Mouse (Mus musculus) ES-Bruce4 (cell line): ENCODE measurements around the gene Gapdh. TPM values are rescaled to one million over a fixed set of nuclear protein-coding genes. Genes with fewer than 3 reads are reported as not detected.

Experiments
- H3K27ac ChIP-seq: 2 replicates; pipeline ENCODE4 v1.5.1; 2012; ENCODE audit warnings: low read length, inconsistent platforms; ENCODE audit not compliant: insufficient read depth
- H3K27me3 ChIP-seq: 2 replicates; pipeline ENCODE4 v1.6.1; 2012; ENCODE audit warnings: mild to moderate bottlenecking, low read length, inconsistent platforms; ENCODE audit not compliant: control insufficient read depth, poor library complexity, insufficient read depth, severe bottlenecking
- H3K36me3 ChIP-seq: 2 replicates; pipeline ENCODE4 v1.6.1; 2012; ENCODE audit warnings: inconsistent platforms, mild to moderate bottlenecking, low read length, moderate library complexity; ENCODE audit not compliant: control insufficient read depth, poor library complexity, insufficient read depth, severe bottlenecking
- H3K4me1 ChIP-seq: one replicate; pipeline ENCODE4 v1.8.1; 2011; ENCODE audit warnings: low read length; ENCODE audit not compliant: control insufficient read depth, insufficient read depth
- H3K4me3 ChIP-seq: 2 replicates; pipeline ENCODE4 v1.5.1; 2011; ENCODE audit warnings: low read depth, mild to moderate bottlenecking, low read length
- H3K9ac ChIP-seq: 2 replicates; pipeline ENCODE4 v1.6.1; 2012; ENCODE audit warnings: low read depth, mild to moderate bottlenecking, inconsistent platforms; ENCODE audit not compliant: poor library complexity, severe bottlenecking
- H3K9me3 ChIP-seq: replicated peaks from 2 replicates; pipeline ENCODE4 v1.6.1; 2012; ENCODE audit warnings: mild to moderate bottlenecking, low read length, inconsistent platforms; ENCODE audit not compliant: control insufficient read depth, poor library complexity, insufficient read depth, severe bottlenecking
- CTCF ChIP-seq: IDR thresholded peaks from one replicate; pipeline ENCODE4 v1.8.1; 2011; ENCODE audit warnings: low read depth, low read length
- EP300 ChIP-seq: IDR thresholded peaks from 2 replicates; pipeline ENCODE4 v1.6.1; 2011; ENCODE audit warnings: low read depth, low read length; ENCODE audit not compliant: insufficient read depth
- POLR2A ChIP-seq: IDR thresholded peaks from one replicate; pipeline ENCODE4 v1.8.1; 2011; ENCODE audit warnings: low read length; ENCODE audit not compliant: insufficient read depth
- polyA plus RNA-seq: library from polyadenylated mRNA; stranded (reverse); fragments of >200 nt; gene quantifications from 2 replicates; pipeline ENCODE4 v1.2.4, GENCODE M21; 2011; ENCODE audit warnings: low read depth; ENCODE audit not compliant: missing spikeins, insufficient read depth, insufficient read length

Gapdh gene
- polyA plus RNA-seq, 1 experiment: 933 TPM

DNA sequence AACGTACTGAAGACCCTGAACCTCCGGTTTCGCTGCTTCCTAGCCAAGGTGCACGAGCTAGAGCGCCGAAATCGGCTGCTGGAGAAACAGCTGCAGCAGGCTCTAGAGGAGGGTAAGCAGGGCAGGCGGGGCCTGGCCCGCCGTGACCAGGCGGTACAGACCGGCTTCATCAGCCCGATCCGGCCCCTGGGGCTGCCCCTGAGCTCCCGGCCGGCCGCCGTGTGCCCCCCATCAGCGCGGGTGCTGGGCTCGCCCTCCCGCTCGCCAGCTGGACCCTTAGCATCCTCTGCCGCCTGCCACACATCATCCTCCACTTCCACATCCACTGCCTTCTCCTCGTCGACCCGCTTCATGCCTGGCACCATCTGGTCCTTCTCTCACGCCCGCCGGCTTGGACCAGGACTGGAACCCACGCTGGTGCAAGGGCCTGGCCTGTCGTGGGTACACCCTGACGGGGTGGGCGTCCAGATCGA lies 20.8 kb downstream of the Gapdh start:
- no peaks in the 10 kb centered on the region for H3K27me3 ChIP-seq
- peak overlapping the region; percentile 59 for H3K4me3 ChIP-seq
- peaks cover 3% of the 10 kb centered on the region for H3K4me1 ChIP-seq
- peaks cover 24% of the 10 kb centered on the region for H3K36me3 ChIP-seq
- H3K9me3 ChIP-seq: no peaks in the 10 kb centered on the region
- H3K9ac ChIP-seq: peak overlapping the region; percentile 39
- peak overlapping the region; percentile 12; the same call in 1 of the 2 replicates for H3K27ac ChIP-seq
- no peak for TF ChIP-seq EP300

- peak; percentile 53 for TF ChIP-seq POLR2A
- TF ChIP-seq CTCF: no peak
- no peaks in the 10 kb centered on the region for H3K9me3 ChIP-seq
- H3K4me1 ChIP-seq: peaks cover 3% of the 10 kb centered on the region
- peaks cover 29% of the 10 kb centered on the region for H3K36me3 ChIP-seq
- H3K27me3 ChIP-seq: no peaks in the 10 kb centered on the region
- H3K4me3 ChIP-seq: peak within 1 kb of the TSS; percentile 59
- H3K9ac ChIP-seq: peak within 1 kb of the TSS; percentile 39
- peak within 1 kb of the TSS; percentile 12; the same call in 1 of the 2 replicates for H3K27ac ChIP-seq
These were observed 21.3 kb downstream of the Gapdh start, which contains the start of gene Iffo1 for GRCm38 (mm10) chr6:125145001-125145400. Gene Iffo1 (plus strand): TSS chr6:125145241.

- no peak overlapping the region for H3K9ac ChIP-seq
- TF ChIP-seq CTCF (no peak), POLR2A (no peak), EP300 (no peak)
- H3K9me3 ChIP-seq: no peaks in the 10 kb centered on the region
- H3K4me3 ChIP-seq: no peak overlapping the region
- H3K27me3 ChIP-seq: no peaks in the 10 kb centered on the region
- H3K36me3 ChIP-seq: peaks cover 39% of the 10 kb centered on the region
- no peak overlapping the region; the same call in 1 of the 2 replicates for H3K27ac ChIP-seq
- no peaks in the 10 kb centered on the region for H3K4me1 ChIP-seq
These were observed 22.4 kb downstream of the Gapdh start for GRCm38 (mm10) chr6:125143904-125144303.

DNA sequence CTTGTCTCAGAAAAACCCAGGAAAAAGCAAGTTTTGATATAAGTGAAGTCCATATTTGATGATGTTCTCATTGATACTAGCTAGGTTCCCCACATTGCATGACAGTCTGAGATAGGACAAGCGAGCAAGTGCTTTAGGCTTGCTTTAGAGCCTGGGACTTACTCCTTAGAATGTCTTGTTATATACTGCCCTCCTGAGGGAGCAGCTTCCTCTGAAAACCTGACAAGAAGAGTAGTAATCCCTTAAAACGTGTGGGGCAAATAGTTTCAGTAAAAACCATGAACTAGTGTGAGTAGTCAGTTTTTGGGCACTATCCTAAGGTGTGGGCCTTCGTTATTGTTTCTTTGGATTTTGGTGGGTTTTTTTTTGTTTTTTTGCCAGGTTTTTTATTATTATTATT lies 23.1 kb downstream of the Gapdh start:
- H3K9me3 ChIP-seq: no peaks in the 10 kb centered on the region
- H3K36me3 ChIP-seq: peaks cover 46% of the 10 kb centered on the region
- no peaks in the 10 kb centered on the region for H3K27me3 ChIP-seq
- no peak overlapping the region for H3K4me3 ChIP-seq
- no peak overlapping the region for H3K9ac ChIP-seq
- H3K4me1 ChIP-seq: no peaks in the 10 kb centered on the region
- no peak overlapping the region for H3K27ac ChIP-seq
- TF ChIP-seq CTCF: no peak
- TF ChIP-seq EP300: no peak
- TF ChIP-seq POLR2A: no peak

DNA sequence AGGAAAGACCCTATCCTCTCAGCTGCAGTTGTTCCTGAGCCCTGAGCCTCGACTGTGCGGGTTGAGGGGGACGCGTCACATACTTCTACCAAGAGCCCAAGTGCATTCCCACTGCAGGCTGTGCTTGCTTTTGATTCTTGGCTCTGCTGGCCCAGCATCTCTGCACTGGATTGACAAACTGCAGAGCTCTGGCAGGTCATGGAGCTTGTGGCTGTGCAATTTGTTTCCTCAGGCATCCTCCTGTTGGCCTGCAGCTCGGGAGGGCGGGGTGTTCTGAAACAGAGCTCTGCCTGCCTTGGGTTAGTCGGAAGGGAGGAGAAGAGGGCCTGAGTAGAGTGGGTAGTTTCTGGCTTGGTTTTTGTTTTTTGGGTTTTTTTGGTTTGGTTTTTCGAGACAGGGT lies 23.8 kb downstream of the Gapdh start:
- no peaks in the 10 kb centered on the region for H3K27me3 ChIP-seq
- no peak overlapping the region for H3K27ac ChIP-seq
- no peaks in the 10 kb centered on the region for H3K4me1 ChIP-seq
- H3K4me3 ChIP-seq: no peak overlapping the region
- TF ChIP-seq POLR2A: no peak
- no peak for TF ChIP-seq CTCF
- TF ChIP-seq EP300: no peak
- H3K9me3 ChIP-seq: no peaks in the 10 kb centered on the region
- no peak overlapping the region for H3K9ac ChIP-seq
- H3K36me3 ChIP-seq: peaks cover 50% of the 10 kb centered on the region

- Histone ChIP-seq H3K9ac (no peak overlapping the region), H3K9me3 (no peaks in the 10 kb centered on the region), H3K27me3 (no peaks in the 10 kb centered on the region), H3K4me1 (no peaks in the 10 kb centered on the region), H3K4me3 (no peak overlapping the region), H3K27ac (no peak overlapping the region), H3K36me3 (peaks cover 74% of the 10 kb centered on the region)
- TF ChIP-seq EP300 (no peak), CTCF (no peak)
These were observed 26.5 kb downstream of the Gapdh start for GRCm38 (mm10) chr6:125139747-125140146.
